Mouse (Mus musculus) heart, postnatal 14 days (tissue): ENCODE measurements at regions not wholly inside any gene's neighbourhood (a gene's known extent, or its start where the extent isn't known, plus 50 kb on each side); places are given as distances from the start of the nearest gene placed in this dataset.
A peak's percentile ranks its signal among the peaks of the same experiment; 100 is the strongest.

Source experiments
- DNase-seq, 2 experiments: peaks; one replicate each; pipeline ENCODE4 v3.0.0; 2021 to 2022
- intact Hi-C: fragments of 180-260 bp; cut with DNase I; formaldehyde crosslinking; loops from one replicate; pipeline ENCODE4 v1.15.1; 2025

DNA sequence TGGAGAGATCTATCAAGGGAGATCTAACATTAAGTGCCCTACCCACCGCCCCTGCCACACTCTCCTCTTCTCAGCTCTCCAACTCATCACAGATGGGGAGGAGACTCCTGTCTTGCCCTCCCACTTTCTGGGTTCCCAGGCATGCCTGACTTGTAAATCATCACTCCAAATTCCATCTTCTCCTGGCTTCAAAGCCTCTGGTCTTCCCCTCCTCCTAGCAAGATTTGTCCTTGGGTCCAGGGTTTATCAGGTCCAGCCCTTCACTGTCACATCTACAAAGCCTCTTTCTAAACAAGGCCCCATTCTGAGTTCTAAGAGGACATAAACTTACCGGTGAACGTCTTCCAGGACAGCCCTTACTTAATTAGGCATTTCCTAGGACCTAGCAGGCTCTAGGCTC lies 73.3 kb upstream of the Col5a1 start:
- no peak for DNase-seq
- intact Hi-C loops: no loop called here

DNA sequence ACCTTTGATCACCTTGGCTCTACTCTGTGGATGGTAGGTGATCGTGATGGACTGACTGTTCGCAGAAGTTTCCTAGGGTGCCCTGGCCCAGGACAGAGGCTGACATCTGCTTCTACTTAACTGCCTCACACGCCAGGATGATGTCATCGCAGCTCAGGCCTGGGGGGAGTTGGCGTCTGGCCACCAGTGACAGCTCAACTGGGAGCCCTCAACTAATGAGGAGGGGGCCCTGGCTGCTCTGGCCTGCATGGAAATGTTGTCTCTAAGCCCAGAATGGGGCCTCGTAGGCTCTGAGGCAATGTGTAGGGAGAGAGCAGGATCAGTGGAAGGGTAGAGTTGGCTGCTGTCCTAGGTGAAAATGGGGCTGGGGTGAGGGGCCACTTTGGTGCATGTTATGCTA lies 72.9 kb upstream of the Col5a1 start:
- DNase-seq: peak; percentile 70 to 73
- intact Hi-C loops: no loop called here

DNA sequence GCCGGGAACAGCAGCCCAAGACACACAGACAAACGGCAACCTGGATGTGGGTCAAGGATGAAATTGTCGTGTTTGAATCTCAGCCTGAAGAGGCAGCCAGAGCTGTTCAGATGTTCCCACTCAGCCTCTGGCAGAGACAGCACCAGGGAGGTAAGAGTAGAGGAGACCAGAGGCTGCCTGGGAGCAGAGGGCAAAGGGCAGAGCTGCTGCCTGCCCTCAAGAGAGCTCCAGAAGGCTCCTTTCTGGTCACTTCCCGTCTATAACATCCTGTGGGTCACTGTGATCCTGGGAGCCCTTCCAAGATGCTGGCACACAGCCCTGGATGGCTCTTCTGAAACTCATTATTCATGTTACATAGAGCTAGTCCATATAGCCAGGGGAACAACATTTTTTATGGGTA lies 67.6 kb upstream of the Col5a1 start:
- intact Hi-C loops: no loop called here
- DNase-seq: peak in 1 of 2 experiments; percentile 35

DNA sequence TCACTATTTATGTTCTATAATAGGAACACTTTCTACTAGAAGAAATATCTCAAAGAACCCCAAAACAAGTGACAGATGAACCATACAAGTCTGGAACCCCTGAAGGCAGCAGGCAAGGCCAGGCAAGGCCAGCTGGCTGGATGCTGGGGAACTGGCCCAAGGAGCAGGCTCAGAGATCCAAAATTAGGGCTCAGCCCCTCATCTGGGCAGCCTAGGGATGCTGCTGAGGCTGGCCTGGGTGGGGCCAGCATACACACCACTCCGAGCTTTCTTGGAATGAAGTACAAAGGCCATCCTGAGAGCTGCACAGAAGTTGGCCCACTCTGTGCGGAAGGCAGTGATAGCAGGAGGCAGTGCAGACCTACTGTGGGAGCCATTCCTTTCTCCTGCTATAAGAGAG lies 59.4 kb upstream of the Col5a1 start:
- intact Hi-C loops: no loop called here
- DNase-seq: no peak

DNA sequence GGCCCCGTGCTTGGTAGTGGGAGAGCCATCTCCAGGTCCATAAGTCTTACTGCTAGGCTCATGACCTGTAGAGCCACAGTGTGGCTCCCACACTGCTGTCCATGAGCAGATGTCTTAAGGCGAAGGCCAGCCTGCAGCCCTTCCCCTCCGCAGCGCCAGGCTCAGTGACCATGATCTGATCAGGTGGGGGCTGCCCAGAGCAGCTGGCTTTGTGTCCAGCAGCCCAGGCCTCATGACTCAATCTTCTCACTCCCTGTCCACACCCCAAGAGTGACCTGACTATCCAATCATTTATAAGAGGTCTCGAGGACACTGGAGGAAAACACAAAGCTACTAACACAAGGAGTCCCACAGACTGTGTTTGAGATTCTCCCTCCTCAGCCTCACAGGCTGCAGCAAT lies 58.6 kb upstream of the Col5a1 start:
- intact Hi-C loops: no loop called here
- DNase-seq: no peak

DNA sequence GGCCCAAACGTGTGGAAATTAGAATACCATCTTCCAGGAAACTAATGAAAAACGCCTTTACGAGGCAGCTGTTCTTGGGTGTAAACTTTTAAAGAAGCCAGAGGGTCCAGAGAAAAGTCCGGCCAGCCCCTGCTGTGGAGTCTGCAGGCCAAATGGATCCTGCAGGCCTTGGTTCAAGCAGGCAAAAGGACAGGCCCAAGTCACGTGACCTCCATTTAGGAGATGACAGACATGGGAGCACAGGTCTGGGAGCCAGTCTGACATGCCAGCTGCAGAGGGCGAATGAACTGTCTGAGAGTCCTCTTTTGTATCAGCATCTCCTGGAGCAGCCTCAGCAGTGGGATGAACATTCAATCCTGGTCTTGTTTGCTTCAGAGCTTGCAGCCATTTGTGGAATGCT lies 58.0 kb upstream of the Col5a1 start:
- DNase-seq: no peak
- intact Hi-C loops: no loop called here

DNA sequence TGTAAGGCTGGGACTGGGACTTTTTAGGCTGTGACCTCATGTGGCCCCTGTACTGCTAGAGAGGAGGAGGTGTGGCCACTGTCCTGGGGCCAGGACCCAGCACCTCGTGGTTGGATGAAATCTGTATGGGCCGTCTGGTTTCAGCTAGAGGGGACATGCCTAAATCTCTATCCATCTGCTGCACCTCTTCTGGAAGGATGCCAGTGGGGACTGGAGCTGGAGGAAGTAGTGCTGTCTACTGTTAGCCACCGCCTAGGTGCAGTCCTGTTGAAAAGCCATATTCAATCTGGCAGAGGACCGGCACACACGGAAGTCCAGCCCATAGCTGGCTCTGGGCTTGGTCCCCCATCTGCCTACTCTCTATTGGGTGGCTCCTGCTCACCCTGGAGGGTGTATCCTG lies 56.7 kb upstream of the Col5a1 start:
- no peak for DNase-seq
- intact Hi-C loops: no loop called here

DNA sequence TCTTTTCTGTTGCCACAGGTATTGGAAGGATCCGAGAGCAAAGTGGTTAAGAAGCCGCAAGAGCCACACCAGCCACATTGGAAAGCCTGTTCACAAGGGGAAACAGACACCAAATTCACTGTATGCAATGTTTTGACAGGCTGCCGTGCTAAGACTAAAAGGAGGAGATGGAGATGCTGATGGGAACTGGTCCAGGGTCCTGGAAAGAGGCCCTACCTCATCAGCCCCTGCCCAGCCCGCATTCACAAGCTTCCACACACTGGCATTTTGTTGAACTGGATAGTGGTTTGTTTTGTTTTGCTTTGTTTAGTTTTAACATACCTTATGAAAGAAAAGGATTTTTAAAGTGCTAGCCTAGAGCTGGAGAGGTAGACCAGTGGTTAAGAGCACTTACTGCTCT lies 51.3 kb upstream of the Col5a1 start:
- no peak for DNase-seq
- intact Hi-C loops: no loop called here

DNA sequence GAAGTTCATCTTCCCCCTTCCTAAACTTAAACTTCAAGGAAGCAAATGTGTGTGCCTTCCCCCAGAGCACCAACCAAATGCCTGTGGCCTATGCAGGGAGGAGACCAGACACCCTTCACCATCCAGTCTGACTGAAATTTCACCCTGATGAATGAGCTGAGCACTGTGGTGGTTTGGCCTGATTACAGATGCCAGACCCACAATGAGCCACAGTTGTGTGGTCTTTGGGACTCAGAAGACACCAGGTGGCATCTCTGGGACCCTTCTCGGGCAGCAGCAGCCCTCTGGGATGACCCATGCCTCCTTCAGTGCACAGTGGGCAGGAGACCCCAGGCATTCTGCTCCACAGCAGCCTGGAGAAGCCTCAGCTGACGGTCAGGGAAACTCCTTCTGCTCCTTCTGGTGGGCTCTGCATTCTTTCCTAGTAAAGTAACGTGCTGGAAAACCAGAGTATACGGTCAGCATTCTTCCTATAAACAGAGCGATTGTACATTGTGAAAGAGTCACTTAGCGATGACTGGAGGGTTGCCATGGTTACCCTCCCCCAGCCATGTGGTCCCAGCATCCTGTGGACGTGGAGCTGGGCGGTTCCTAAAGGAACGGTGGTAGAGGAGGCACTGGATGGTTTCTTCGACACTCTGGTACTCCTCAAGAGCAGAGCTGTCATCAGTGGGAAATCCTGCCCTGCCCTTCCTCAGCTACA lies 50.3 kb upstream of the Col5a1 start:
- intact Hi-C loops: no loop called here
- no peak for DNase-seq
